Mouse (Mus musculus) kidney, embryonic 16.5 days (tissue): ENCODE measurements around the gene Dbr1. TPM values are rescaled to one million over a fixed set of nuclear protein-coding genes. Genes with fewer than 3 reads are reported as not detected.

Source experiments
- ATAC-seq: fragments of 200-750 bp; cut with Nextera tagmentation; 2 replicates; pipeline ENCODE4 v1.8.0; 2017; ENCODE audit warnings: moderate TSS enrichment; ENCODE audit not compliant: low FRiP score, low TSS enrichment
- H3K27ac ChIP-seq: fragments of 300-500 bp; sonication (generic); 2 replicates; pipeline ENCODE4 v1.5.1; 2014; ENCODE audit warnings: low read length
- H3K27me3 ChIP-seq: fragments of 300-500 bp; sonication (generic); 2 replicates; pipeline ENCODE4 v1.6.1; 2014; ENCODE audit warnings: low read length, control low read depth, mixed read lengths; ENCODE audit not compliant: insufficient read depth
- H3K36me3 ChIP-seq: fragments of 300-500 bp; sonication (generic); 2 replicates; pipeline ENCODE4 v1.6.1; 2014; ENCODE audit warnings: low read length, control low read depth, mixed read lengths; ENCODE audit not compliant: insufficient read depth
- H3K4me1 ChIP-seq: fragments of 300-500 bp; sonication (generic); 2 replicates; pipeline ENCODE4 v1.6.1; 2014; ENCODE audit warnings: low read length, control low read depth, mixed read lengths; ENCODE audit not compliant: insufficient read depth
- H3K4me2 ChIP-seq: fragments of 300-500 bp; sonication (generic); replicated peaks from 2 replicates; pipeline ENCODE4 v1.6.1; 2014; ENCODE audit warnings: low read depth, low read length
- H3K4me3 ChIP-seq: fragments of 300-500 bp; sonication (generic); 2 replicates; pipeline ENCODE4 v1.5.1; 2014; ENCODE audit warnings: mild to moderate bottlenecking, low read length
- H3K9ac ChIP-seq: fragments of 300-500 bp; sonication (generic); replicated peaks from 2 replicates; pipeline ENCODE4 v1.6.1; 2014; ENCODE audit warnings: low read length
- H3K9me3 ChIP-seq: fragments of 300-500 bp; sonication (generic); 2 replicates; pipeline ENCODE4 v1.6.1; 2016; ENCODE audit warnings: low read length, control low read depth
- WGBS: fragments of 180-500 bp; shearing (Covaris S2); extraction: QIAGEN DNeasy Blood & Tissue Kit; methylation state at CpG from one replicate; pipeline ENCODE4 v1.1.7; 2014; 5-methylcytosine and 5-hydroxymethylcytosine counted together
- polyA plus RNA-seq: library from polyadenylated mRNA; unstranded; fragments of >200 nt; fragmentation: Nextera tagmentation; extraction: Ambion mirVana; gene quantifications from 2 replicates; pipeline ENCODE4 v1.2.1, GENCODE M21; 2015

Dbr1 gene
- polyA plus RNA-seq, result 33.0 and 33.9 TPM in 2 replicates

DNA sequence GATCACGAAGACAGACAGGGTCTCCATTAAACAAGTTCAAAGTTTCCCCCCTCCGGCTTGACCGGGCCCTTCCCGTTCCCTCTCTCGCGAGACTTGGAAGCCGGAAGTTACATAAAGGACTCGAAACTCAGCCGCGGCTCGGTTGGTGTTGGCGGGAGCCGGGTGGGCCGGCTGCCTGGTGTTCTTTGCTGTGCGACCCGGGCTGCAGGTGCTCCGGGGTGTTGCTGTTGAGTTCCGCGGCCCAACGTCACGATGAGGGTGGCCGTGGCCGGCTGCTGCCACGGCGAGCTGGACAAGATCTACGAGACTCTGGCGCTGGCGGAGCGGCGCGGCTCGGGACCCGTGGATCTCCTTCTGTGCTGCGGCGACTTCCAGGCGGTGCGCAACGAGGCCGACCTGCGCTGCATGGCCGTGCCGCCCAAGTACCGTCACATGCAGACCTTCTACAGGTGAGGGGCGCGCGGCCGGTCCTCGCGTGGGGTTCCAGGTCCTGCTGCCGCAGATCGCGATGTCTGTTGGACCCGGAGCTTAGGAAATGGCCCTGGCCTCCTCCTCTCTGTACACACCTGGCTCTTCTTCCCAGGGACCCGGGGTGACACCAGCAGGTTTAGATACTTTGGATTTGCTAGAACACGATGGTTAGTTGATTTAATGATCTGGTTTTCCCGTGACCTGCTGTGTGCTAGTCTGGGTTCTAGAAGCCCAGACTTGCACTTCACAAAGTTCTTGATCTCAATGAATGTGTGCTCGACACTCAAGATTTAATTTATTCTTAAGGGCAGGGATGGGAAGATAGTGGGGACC is at the start of gene Dbr1:
Dbr1 (plus strand) TSS at position 123 of the 804 bp plus-strand sequence.
- Histone ChIP-seq H3K27me3 (no peaks in the 10 kb centered on the region; the same call in 1 of the 2 replicates), H3K9me3 (no peaks in the 10 kb centered on the region), H3K4me3 (peak within 1 kb of the TSS; percentile 94), H3K27ac (peak within 1 kb of the TSS; percentile 84), H3K4me1 (peaks cover 5% of the 10 kb centered on the region; the same call in 1 of the 2 replicates), H3K9ac (peak within 1 kb of the TSS; percentile 94), H3K4me2 (peak within 1 kb of the TSS; percentile 75), H3K36me3 (peaks cover 8% of the 10 kb centered on the region; the same call in 1 of the 2 replicates)
- ATAC-seq, result peak; percentile 95
- WGBS, result under 1% methylated on average over 57 of the region's 57 CpGs

DNA sequence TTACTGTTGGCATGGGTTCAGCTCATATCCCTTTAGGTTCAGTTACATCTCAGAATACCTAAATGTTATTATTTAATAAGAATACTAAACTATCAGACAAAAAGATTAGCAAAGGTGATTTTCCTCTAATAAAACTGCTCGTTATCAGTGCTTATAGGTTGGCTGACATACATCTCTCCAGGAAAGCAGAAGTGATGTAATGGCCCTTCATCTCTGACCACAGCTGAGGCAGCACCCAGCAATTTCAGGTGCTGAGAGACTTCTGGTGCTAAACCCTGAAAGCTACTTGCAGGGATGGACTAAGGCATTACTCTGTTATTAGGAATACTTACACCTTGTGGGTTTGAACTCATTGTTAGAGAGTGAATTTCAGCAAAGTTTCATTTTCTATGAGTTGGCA is 43.7 kb upstream of the Dbr1 start:
- H3K9me3 ChIP-seq, result no peaks in the 10 kb centered on the region
- no peak for ATAC-seq
- no peak overlapping the region for H3K4me3 ChIP-seq
- H3K36me3 ChIP-seq, result peaks cover 26% of the 10 kb centered on the region
- 88% methylated on average over 1 of the region's 1 CpGs for WGBS
- H3K27me3 ChIP-seq, result no peaks in the 10 kb centered on the region
- H3K27ac ChIP-seq, result no peak overlapping the region
- no peak overlapping the region for H3K4me2 ChIP-seq
- H3K9ac ChIP-seq, result no peak overlapping the region
- H3K4me1 ChIP-seq, result no peaks in the 10 kb centered on the region

DNA sequence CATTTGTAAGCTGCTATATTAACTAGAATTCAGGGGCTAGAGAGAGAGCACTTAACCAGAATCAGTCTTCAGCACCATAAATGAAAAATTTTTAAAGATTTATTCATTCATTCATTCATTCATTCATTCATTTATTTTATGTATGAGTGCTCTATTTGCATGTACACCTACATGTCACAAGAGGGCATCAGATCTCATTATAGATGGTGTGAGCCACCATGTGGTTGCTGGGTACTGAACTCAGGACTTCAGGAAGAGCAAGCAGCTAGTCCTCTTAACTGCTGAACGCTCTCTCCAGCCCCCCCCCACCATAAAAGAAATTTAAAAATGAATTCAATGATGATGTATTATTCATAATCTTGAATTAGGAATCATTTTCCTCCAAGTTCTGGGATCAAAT is 29.3 kb upstream of the Dbr1 start:
- no peaks in the 10 kb centered on the region for H3K9me3 ChIP-seq
- H3K4me1 ChIP-seq, result no peaks in the 10 kb centered on the region
- no peak overlapping the region for H3K9ac ChIP-seq
- no peak overlapping the region for H3K4me3 ChIP-seq
- H3K36me3 ChIP-seq, result no peaks in the 10 kb centered on the region
- no peak for ATAC-seq
- H3K27me3 ChIP-seq, result no peaks in the 10 kb centered on the region
- H3K27ac ChIP-seq, result no peak overlapping the region
- H3K4me2 ChIP-seq, result no peak overlapping the region
- 97% methylated on average over 1 of the region's 1 CpGs for WGBS

DNA sequence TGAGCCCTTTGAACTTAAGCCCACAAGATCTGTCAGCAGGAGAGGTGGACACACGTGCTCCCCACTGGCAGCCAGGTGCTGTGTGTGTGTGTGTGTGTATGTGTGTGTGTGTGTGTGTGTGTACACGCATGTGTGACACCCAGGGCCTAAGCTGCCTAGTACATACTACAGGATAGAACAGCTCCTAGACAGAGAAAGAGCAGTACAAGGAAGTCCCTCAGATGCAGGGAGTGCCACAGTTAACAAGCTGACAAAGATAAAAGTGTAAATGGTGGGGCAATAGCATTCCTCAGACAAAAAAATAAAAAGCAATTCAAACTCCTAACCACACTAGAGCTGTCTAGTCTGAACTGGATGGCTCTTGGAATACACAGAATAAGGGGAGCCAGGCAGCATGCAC is 23.5 kb upstream of the Dbr1 start:
- no peak overlapping the region for H3K4me2 ChIP-seq
- no peak for ATAC-seq
- no peak overlapping the region for H3K9ac ChIP-seq
- no peak overlapping the region for H3K27ac ChIP-seq
- H3K27me3 ChIP-seq, result no peaks in the 10 kb centered on the region
- WGBS, result 55% methylated on average over 2 of the region's 2 CpGs
- no peak overlapping the region for H3K4me3 ChIP-seq
- no peaks in the 10 kb centered on the region for H3K4me1 ChIP-seq
- no peaks in the 10 kb centered on the region for H3K9me3 ChIP-seq
- no peaks in the 10 kb centered on the region for H3K36me3 ChIP-seq

DNA sequence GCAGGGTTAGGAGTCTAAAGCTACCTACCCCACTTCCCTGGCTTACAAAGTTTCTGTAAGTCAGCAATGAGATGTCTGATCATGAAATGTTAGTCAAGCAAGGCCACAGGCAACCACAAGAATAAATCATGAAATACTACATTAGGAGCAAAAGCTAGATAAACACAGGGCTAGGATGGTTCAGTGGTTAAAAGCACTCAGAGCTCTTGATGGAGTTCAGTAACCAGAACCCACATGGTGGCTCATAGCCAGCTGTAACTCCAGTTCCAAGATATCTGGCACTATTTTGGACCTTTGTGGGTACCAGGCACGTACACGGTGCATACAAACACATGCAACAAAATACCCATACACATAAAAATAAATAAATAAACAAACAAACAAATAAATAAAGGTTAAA is 22.6 kb upstream of the Dbr1 start:
- no peaks in the 10 kb centered on the region for H3K4me1 ChIP-seq
- no peak for ATAC-seq
- no peaks in the 10 kb centered on the region for H3K9me3 ChIP-seq
- WGBS, result 64% methylated on average over 2 of the region's 2 CpGs
- no peak overlapping the region for H3K4me2 ChIP-seq
- no peak overlapping the region for H3K4me3 ChIP-seq
- H3K27ac ChIP-seq, result no peak overlapping the region
- H3K9ac ChIP-seq, result no peak overlapping the region
- no peaks in the 10 kb centered on the region for H3K36me3 ChIP-seq
- no peaks in the 10 kb centered on the region for H3K27me3 ChIP-seq

DNA sequence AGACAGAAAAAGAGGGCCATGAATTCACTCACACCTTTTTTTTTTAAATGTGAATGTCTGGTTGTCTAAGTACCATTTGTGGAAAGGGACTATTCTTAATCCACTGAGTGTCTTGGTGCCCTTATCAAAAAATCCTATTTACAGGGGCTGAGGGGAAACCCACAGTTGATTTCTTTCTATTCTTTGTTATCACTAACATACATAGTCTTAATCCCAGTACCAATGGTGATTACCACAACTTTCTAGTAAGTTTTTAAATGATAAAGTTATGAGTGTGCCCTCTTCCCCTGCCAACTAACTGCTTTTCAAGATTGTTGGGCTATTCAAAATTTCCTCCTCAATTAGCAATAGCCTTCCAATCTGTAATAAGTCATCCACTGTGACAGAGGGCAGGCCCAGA is 21.5 kb upstream of the Dbr1 start:
- Histone ChIP-seq H3K27me3 (no peaks in the 10 kb centered on the region), H3K9ac (no peak overlapping the region), H3K36me3 (no peaks in the 10 kb centered on the region), H3K9me3 (no peaks in the 10 kb centered on the region), H3K27ac (no peak overlapping the region), H3K4me3 (no peak overlapping the region), H3K4me1 (no peaks in the 10 kb centered on the region), H3K4me2 (no peak overlapping the region)
- no peak for ATAC-seq

DNA sequence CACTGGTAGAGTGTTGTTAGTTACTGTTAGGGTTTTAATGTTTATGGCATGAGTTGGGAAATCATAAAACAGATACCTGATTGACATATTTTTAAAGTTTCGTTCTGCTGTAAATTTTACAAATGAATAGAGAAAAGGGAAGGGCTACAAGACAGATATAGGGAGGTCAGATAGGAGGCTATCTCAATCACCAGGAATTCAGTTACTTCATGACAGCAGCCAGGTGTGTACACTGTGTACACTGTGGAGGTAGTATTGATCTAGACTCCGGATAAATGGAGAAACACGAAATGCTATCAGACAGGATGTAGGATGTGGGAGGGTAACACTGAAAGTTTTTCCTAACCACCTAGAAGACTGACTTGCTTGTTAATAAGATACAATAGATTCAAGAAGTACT is 20.3 kb upstream of the Dbr1 start:
- Histone ChIP-seq H3K4me2 (no peak overlapping the region), H3K27ac (no peak overlapping the region), H3K27me3 (no peaks in the 10 kb centered on the region), H3K4me1 (no peaks in the 10 kb centered on the region), H3K4me3 (no peak overlapping the region), H3K9ac (no peak overlapping the region), H3K36me3 (no peaks in the 10 kb centered on the region), H3K9me3 (no peaks in the 10 kb centered on the region)
- WGBS, result 87% methylated on average over 3 of the region's 3 CpGs
- ATAC-seq, result no peak

DNA sequence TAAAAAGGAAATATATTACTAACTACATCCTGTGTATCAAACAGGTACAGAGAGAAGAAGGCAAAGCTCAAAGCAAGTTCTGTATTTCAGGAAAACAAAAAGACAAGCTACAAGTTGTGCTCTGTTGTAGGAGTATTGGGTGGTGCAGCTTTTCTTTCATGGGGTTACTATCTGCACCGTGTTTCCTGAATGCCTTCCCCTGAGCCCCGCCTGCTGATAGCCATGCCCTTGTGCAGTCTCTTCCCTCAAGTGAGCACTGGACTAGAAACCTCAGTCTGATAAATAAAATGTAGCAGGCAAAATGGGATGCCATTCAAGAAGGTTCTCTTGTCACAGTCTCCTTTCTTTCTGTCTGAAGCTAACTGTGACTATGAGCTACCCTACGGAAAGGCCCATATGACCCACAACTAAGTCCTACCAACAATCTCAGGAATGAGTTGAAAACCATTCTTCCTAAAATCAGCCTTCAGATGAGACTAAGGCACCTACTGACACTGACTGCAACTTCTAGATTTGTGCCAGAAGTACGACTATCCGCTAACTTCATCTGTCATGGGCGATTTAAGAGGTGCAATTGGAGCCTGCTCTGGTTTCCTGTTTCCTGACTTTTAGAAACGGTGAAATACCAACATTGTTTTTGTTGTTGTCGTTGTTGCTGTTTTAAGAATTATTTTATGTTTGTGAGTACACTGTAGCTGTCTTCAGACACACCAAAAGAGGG is 17.9 kb upstream of the Dbr1 start:
- H3K36me3 ChIP-seq, result no peaks in the 10 kb centered on the region
- ATAC-seq, result no peak

DNA sequence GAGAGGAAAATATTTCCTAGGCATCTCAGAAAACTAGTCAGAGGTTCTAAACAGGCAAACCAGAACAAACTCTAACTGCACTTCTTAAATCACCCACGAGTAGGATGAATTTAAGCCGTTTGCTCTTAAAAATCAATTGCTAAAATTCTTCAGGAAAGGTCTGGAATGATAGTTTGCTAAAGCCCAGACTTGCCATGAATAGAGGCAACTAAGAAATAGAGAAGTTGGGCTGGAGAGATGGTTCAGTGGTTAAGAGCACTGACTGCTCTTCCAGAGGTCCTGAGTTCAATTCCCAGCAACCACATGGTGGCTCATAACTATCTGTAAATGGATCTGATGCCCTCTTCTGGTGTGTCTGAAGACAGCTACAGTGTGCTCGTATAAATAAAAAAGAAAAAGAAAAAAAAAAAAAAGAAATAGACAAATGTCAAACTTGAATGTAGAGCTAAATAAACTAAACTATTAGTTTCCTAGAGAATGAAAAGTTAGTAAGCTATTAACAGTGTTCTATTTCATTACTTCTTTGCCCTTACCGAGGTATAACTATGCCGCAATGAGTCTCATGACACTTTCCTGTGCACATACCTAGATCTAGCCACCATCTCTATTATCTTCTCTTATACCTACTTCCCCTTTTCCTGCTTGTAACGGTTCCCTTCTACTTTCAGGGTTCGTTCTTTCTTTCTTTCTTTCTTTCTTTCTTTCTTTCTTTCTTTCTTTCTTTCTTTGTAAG is 16.6 kb upstream of the Dbr1 start:
- Histone ChIP-seq H3K27me3 (no peaks in the 10 kb centered on the region), H3K4me1 (no peaks in the 10 kb centered on the region), H3K4me3 (no peak overlapping the region), H3K27ac (no peak overlapping the region), H3K36me3 (no peaks in the 10 kb centered on the region), H3K9me3 (no peaks in the 10 kb centered on the region), H3K4me2 (no peak overlapping the region), H3K9ac (no peak overlapping the region)
- WGBS, result 90% methylated on average over 7 of the region's 7 CpGs
- ATAC-seq, result no peak

More for the DNA sequence above, 17.9 kb upstream of the Dbr1 start:
- H3K4me2 ChIP-seq, result no peak overlapping the region
- no peaks in the 10 kb centered on the region for H3K4me1 ChIP-seq
- H3K27ac ChIP-seq, result no peak overlapping the region
- 59% methylated on average over 8 of the region's 8 CpGs for whole genome bisulfite sequencing
- H3K4me3 ChIP-seq, result no peak overlapping the region
- H3K9me3 ChIP-seq, result no peaks in the 10 kb centered on the region
- no peaks in the 10 kb centered on the region for H3K27me3 ChIP-seq
- H3K9ac ChIP-seq, result no peak overlapping the region

DNA sequence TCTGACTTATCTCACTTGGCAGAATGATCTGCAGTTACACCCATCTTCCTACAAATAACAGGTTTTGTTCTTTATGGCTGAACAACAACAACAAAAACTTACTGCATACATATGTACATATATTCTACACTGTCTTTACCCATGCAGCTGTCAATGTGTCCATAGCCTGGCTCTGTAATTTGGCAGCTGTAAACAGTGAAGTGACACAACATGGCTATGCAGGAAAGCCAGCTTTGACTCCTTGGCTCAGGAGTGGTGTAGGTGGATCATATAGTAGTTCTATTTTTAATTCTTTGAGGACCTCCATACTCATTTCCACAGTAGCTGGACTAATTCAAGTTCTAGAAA is 16.1 kb upstream of the Dbr1 start:
- no peaks in the 10 kb centered on the region for H3K27me3 ChIP-seq
- H3K9me3 ChIP-seq, result no peaks in the 10 kb centered on the region
- no peak overlapping the region for H3K4me2 ChIP-seq
- H3K9ac ChIP-seq, result no peak overlapping the region
- H3K4me1 ChIP-seq, result no peaks in the 10 kb centered on the region
- H3K36me3 ChIP-seq, result no peaks in the 10 kb centered on the region
- no peak for ATAC-seq
- no peak overlapping the region for H3K4me3 ChIP-seq
- H3K27ac ChIP-seq, result no peak overlapping the region
